Mouse (Mus musculus): ENCODE measurements around the gene Crispld2. TPM values are rescaled to one million over a fixed set of nuclear protein-coding genes. Genes with fewer than 3 reads are reported as not detected.

The Crispld2 gene
- polyA plus RNA-seq, 1 experiment from 2014 or later: 2.7 TPM

- no peaks in the 10 kb centered on the region for H3K9me3 ChIP-seq (ENCODE audit: control insufficient read depth, low read length)
- 62% methylated on average over 15 of the region's 15 CpGs for WGBS
- no peak overlapping the region for H3K4me2 ChIP-seq (ENCODE audit: low read depth, severe bottlenecking)
- H3K27me3 ChIP-seq (ENCODE audit: control insufficient read depth, insufficient read depth, low read length): no peaks in the 10 kb centered on the region
- peaks cover 2% of the 10 kb centered on the region; the same call in 1 of the 2 replicates for H3K36me3 ChIP-seq (ENCODE audit: control insufficient read depth, insufficient read depth, low read length)
- no peak overlapping the region for H3K4me3 ChIP-seq (ENCODE audit: low read depth, low read length)
- no peak overlapping the region for H3K27ac ChIP-seq (replicated peaks; ENCODE audit: low read depth, low read length)
- DNase-seq (ENCODE audit: low spot score) (no peak), ATAC-seq (ENCODE audit: insufficient number of reproducible peaks, low FRiP score, low TSS enrichment, low read depth) (no peak)
- peaks cover 5% of the 10 kb centered on the region; the same call in 1 of the 2 replicates for H3K4me1 ChIP-seq (ENCODE audit: control insufficient read depth, insufficient read depth, low read length)
- H3K9ac ChIP-seq (ENCODE audit: low read length): no peak overlapping the region
Measured at GRCm38 (mm10) chr8:120014267-120015023, 22.2 kb downstream of the Crispld2 start.

GRCm38 (mm10) chr8:120015916-120016315 lies 23.7 kb downstream of the Crispld2 start:
- no peak for ATAC-seq (ENCODE audit: insufficient number of reproducible peaks, low FRiP score, low TSS enrichment, low read depth)
- no peaks in the 10 kb centered on the region for H3K27me3 ChIP-seq (ENCODE audit: control insufficient read depth, insufficient read depth, low read length)

GRCm38 (mm10) chr8:120016424-120016823 lies 24.2 kb downstream of the Crispld2 start:
- ATAC-seq (ENCODE audit: insufficient number of reproducible peaks, low FRiP score, low TSS enrichment, low read depth): no peak
- 80% methylated on average over 7 of the region's 7 CpGs for WGBS
- Histone ChIP-seq H3K9ac (ENCODE audit: low read length) (no peak overlapping the region), H3K9me3 (ENCODE audit: control insufficient read depth, low read length) (no peaks in the 10 kb centered on the region), H3K4me2 (ENCODE audit: low read depth, severe bottlenecking) (no peak overlapping the region), H3K4me3 (ENCODE audit: low read depth, low read length) (no peak overlapping the region), H3K36me3 (ENCODE audit: control insufficient read depth, insufficient read depth, low read length) (peaks cover 2% of the 10 kb centered on the region; the same call in 1 of the 2 replicates), H3K27me3 (ENCODE audit: control insufficient read depth, insufficient read depth, low read length) (no peaks in the 10 kb centered on the region), H3K4me1 (ENCODE audit: control insufficient read depth, insufficient read depth, low read length) (peaks cover 5% of the 10 kb centered on the region; the same call in 1 of the 2 replicates), H3K27ac (replicated peaks; ENCODE audit: low read depth, low read length) (no peak overlapping the region)
- DNase-seq (ENCODE audit: low spot score): no peak

More at GRCm38 (mm10) chr8:120015916-120016315, 23.7 kb downstream of the Crispld2 start:
- Histone ChIP-seq H3K36me3 (ENCODE audit: control insufficient read depth, insufficient read depth, low read length) (peaks cover 2% of the 10 kb centered on the region; the same call in 1 of the 2 replicates), H3K4me1 (ENCODE audit: control insufficient read depth, insufficient read depth, low read length) (peaks cover 5% of the 10 kb centered on the region; the same call in 1 of the 2 replicates), H3K9ac (ENCODE audit: low read length) (no peak overlapping the region), H3K4me2 (ENCODE audit: low read depth, severe bottlenecking) (no peak overlapping the region), H3K9me3 (ENCODE audit: control insufficient read depth, low read length) (no peaks in the 10 kb centered on the region), H3K4me3 (ENCODE audit: low read depth, low read length) (no peak overlapping the region), H3K27ac (replicated peaks; ENCODE audit: low read depth, low read length) (no peak overlapping the region)
- WGBS: 87% methylated on average over 8 of the region's 8 CpGs
- DNase-seq (ENCODE audit: low spot score): no peak

GRCm38 (mm10) chr8:120017349-120017748 lies 25.1 kb downstream of the Crispld2 start:
- Histone ChIP-seq H3K36me3 (ENCODE audit: control insufficient read depth, insufficient read depth, low read length) (peaks cover under 1% of the 10 kb centered on the region; the same call in 1 of the 2 replicates), H3K4me1 (ENCODE audit: control insufficient read depth, insufficient read depth, low read length) (peaks cover 9% of the 10 kb centered on the region; the same call in 1 of the 2 replicates), H3K27me3 (ENCODE audit: control insufficient read depth, insufficient read depth, low read length) (no peaks in the 10 kb centered on the region), H3K9ac (ENCODE audit: low read length) (no peak overlapping the region), H3K4me3 (ENCODE audit: low read depth, low read length) (no peak overlapping the region), H3K9me3 (ENCODE audit: control insufficient read depth, low read length) (no peaks in the 10 kb centered on the region), H3K4me2 (ENCODE audit: low read depth, severe bottlenecking) (no peak overlapping the region), H3K27ac (replicated peaks; ENCODE audit: low read depth, low read length) (no peak overlapping the region)
- ATAC-seq (ENCODE audit: insufficient number of reproducible peaks, low FRiP score, low TSS enrichment, low read depth): no peak
- 92% methylated on average over 13 of the region's 13 CpGs for WGBS
- DNase-seq (ENCODE audit: low spot score): no peak

GRCm38 (mm10) chr8:120017786-120018185 lies 25.5 kb downstream of the Crispld2 start:
- no peaks in the 10 kb centered on the region for H3K27me3 ChIP-seq (ENCODE audit: control insufficient read depth, insufficient read depth, low read length)
- DNase-seq (ENCODE audit: low spot score) (no peak), ATAC-seq (ENCODE audit: insufficient number of reproducible peaks, low FRiP score, low TSS enrichment, low read depth) (no peak)
- H3K4me2 ChIP-seq (ENCODE audit: low read depth, severe bottlenecking): no peak overlapping the region
- peaks cover 9% of the 10 kb centered on the region; the same call in 1 of the 2 replicates for H3K4me1 ChIP-seq (ENCODE audit: control insufficient read depth, insufficient read depth, low read length)
- no peaks in the 10 kb centered on the region for H3K36me3 ChIP-seq (ENCODE audit: control insufficient read depth, insufficient read depth, low read length)
- no peak overlapping the region for H3K27ac ChIP-seq (replicated peaks; ENCODE audit: low read depth, low read length)
- H3K9ac ChIP-seq (ENCODE audit: low read length): no peak overlapping the region
- H3K9me3 ChIP-seq (ENCODE audit: control insufficient read depth, low read length): no peaks in the 10 kb centered on the region
- 92% methylated on average over 6 of the region's 6 CpGs for WGBS
- H3K4me3 ChIP-seq (ENCODE audit: low read depth, low read length): no peak overlapping the region

- DNase-seq (ENCODE audit: low spot score) (no peak), ATAC-seq (ENCODE audit: insufficient number of reproducible peaks, low FRiP score, low TSS enrichment, low read depth) (no peak)
- Histone ChIP-seq H3K4me3 (ENCODE audit: low read depth, low read length) (no peak overlapping the region), H3K9ac (ENCODE audit: low read length) (no peak overlapping the region), H3K9me3 (ENCODE audit: control insufficient read depth, low read length) (no peaks in the 10 kb centered on the region), H3K4me1 (ENCODE audit: control insufficient read depth, insufficient read depth, low read length) (peaks cover 9% of the 10 kb centered on the region; the same call in 1 of the 2 replicates), H3K27ac (replicated peaks; ENCODE audit: low read depth, low read length) (no peak overlapping the region), H3K36me3 (ENCODE audit: control insufficient read depth, insufficient read depth, low read length) (no peaks in the 10 kb centered on the region), H3K4me2 (ENCODE audit: low read depth, severe bottlenecking) (no peak overlapping the region), H3K27me3 (ENCODE audit: control insufficient read depth, insufficient read depth, low read length) (no peaks in the 10 kb centered on the region)
- WGBS: 86% methylated on average over 6 of the region's 6 CpGs
Measured at GRCm38 (mm10) chr8:120018379-120018778, 26.1 kb downstream of the Crispld2 start.

- ATAC-seq (ENCODE audit: insufficient number of reproducible peaks, low FRiP score, low TSS enrichment, low read depth) (no peak), DNase-seq (ENCODE audit: low spot score) (no peak)
- Histone ChIP-seq H3K9me3 (ENCODE audit: control insufficient read depth, low read length) (no peaks in the 10 kb centered on the region), H3K4me3 (ENCODE audit: low read depth, low read length) (no peak overlapping the region), H3K9ac (ENCODE audit: low read length) (no peak overlapping the region), H3K27me3 (ENCODE audit: control insufficient read depth, insufficient read depth, low read length) (no peaks in the 10 kb centered on the region), H3K27ac (replicated peaks; ENCODE audit: low read depth, low read length) (no peak overlapping the region), H3K4me2 (ENCODE audit: low read depth, severe bottlenecking) (no peak overlapping the region), H3K4me1 (ENCODE audit: control insufficient read depth, insufficient read depth, low read length) (peaks cover 7% of the 10 kb centered on the region; the same call in 1 of the 2 replicates), H3K36me3 (ENCODE audit: control insufficient read depth, insufficient read depth, low read length) (no peaks in the 10 kb centered on the region)
- 75% methylated on average over 5 of the region's 5 CpGs for WGBS
Measured at GRCm38 (mm10) chr8:120019297-120019696, 27.1 kb downstream of the Crispld2 start.

GRCm38 (mm10) chr8:120020298-120020697 lies 28.1 kb downstream of the Crispld2 start:
- DNase-seq (ENCODE audit: low spot score) (no peak), ATAC-seq (ENCODE audit: insufficient number of reproducible peaks, low FRiP score, low TSS enrichment, low read depth) (no peak)
- Histone ChIP-seq H3K4me2 (ENCODE audit: low read depth, severe bottlenecking) (no peak overlapping the region), H3K27me3 (ENCODE audit: control insufficient read depth, insufficient read depth, low read length) (no peaks in the 10 kb centered on the region), H3K9me3 (ENCODE audit: control insufficient read depth, low read length) (no peaks in the 10 kb centered on the region), H3K4me3 (ENCODE audit: low read depth, low read length) (no peak overlapping the region), H3K36me3 (ENCODE audit: control insufficient read depth, insufficient read depth, low read length) (no peaks in the 10 kb centered on the region), H3K27ac (replicated peaks; ENCODE audit: low read depth, low read length) (no peak overlapping the region), H3K4me1 (ENCODE audit: control insufficient read depth, insufficient read depth, low read length) (0 out of 2 replicates have a peak, but pooled peaks cover 4% of the 10 kb centered on the region), H3K9ac (ENCODE audit: low read length) (no peak overlapping the region)
- 79% methylated on average over 7 of the region's 7 CpGs for WGBS

All from limb, embryonic 11.5 days (tissue).